Mouse (Mus musculus) olfactory bulb, adult 2 months (tissue): Measurements from ENCODE around the gene Tmem101.

Experiments
- CTCF ChIP-seq: fragments of 200-500 bp; IDR thresholded peaks from 2 replicates; pipeline ENCODE4 v1.5.1; 2012; ENCODE audit warnings: low read depth, mild to moderate bottlenecking, low read length, moderate library complexity; ENCODE audit not compliant: insufficient read depth
- POLR2A ChIP-seq: fragments of 200-500 bp; IDR thresholded peaks from 2 replicates; pipeline ENCODE4 v1.6.1; 2012; ENCODE audit warnings: mild to moderate bottlenecking, low read depth, low read length, moderate library complexity; ENCODE audit not compliant: insufficient read depth

DNA sequence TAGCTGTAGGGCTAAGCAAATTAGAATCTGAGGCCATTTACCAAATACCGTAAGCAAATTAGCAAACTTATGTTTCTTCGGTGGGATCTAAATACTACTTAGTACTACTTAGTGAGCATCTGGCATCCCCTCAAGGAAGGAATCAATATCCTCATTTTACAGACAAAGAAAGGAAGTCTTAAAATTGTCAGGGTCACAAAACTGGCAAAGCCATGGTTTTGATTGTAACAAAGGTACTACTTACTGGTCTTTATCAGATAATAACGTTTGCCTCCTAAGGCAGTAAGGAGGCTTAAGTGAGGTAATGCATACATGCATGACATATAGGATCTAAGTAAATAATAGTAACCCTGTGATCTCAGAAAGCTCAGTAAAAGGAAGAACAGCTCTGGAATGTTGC lies 29.5 kb upstream of the Tmem101 start:
- TF ChIP-seq CTCF (no peak), POLR2A (no peak)
